Mouse (Mus musculus) hindlimb bud, embryonic 11.5 days (tissue): Measurements from ENCODE around the gene Trim65.

Experiments used
- DNase-seq: peaks from one replicate; pipeline ENCODE4 v3.0.0-alpha.2; 2012; ENCODE audit warnings: low read depth, low spot score; ENCODE audit errors: extremely low spot score

The Trim65 gene

DNA sequence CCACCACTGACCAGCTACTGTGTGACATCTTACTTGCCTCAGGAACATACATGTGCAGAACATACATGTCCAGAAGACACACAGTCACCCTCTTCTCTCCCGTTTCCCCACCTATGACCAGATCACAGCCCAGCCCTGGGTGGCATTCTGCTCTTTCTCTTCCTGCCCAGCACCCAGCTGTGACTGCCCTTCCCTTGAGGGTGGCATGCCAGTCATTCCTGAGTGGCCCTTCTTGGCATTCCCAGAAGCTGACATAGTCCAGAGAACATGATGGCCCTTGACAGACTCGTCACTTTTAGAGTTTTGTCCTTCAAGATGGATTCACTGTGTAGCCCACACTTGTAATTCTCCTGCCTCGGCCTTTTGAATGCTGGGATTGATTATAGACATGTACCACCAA lies 58.3 kb downstream of the Trim65 start:
- DNase-seq = no peak
